Mouse (Mus musculus) neural tube, embryonic 14.5 days (tissue): ENCODE measurements at regions not wholly inside any gene's neighbourhood (a gene's known extent, or its start where the extent isn't known, plus 50 kb on each side); places are given as distances from the start of the nearest gene placed in this dataset.
A peak's percentile ranks its signal among the peaks of the same experiment; 100 is the strongest.

Experiments used
- ATAC-seq: fragments of 200-750 bp; cut with Nextera tagmentation; 2 replicates; pipeline ENCODE4 v1.8.0; 2017; ENCODE audit warnings: low read depth, mild to moderate bottlenecking, moderate TSS enrichment, moderate library complexity
- H3K27ac ChIP-seq: fragments of 300-500 bp; sonication (generic); 2 replicates; pipeline ENCODE4 v1.5.1; 2014; ENCODE audit warnings: low read depth, mild to moderate bottlenecking, control low read depth, low read length, moderate library complexity, mixed read lengths
- H3K27me3 ChIP-seq: fragments of 300-500 bp; sonication (generic); 2 replicates; pipeline ENCODE4 v1.6.1; 2014; ENCODE audit warnings: low read length; ENCODE audit not compliant: control insufficient read depth, insufficient read depth
- H3K36me3 ChIP-seq: fragments of 300-500 bp; sonication (generic); 2 replicates; pipeline ENCODE4 v1.6.1; 2014; ENCODE audit warnings: low read length, mixed read lengths; ENCODE audit not compliant: control insufficient read depth, insufficient read depth
- H3K4me1 ChIP-seq: fragments of 300-500 bp; sonication (generic); 2 replicates; pipeline ENCODE4 v1.6.1; 2014; ENCODE audit warnings: low read length; ENCODE audit not compliant: control insufficient read depth, insufficient read depth
- H3K4me2 ChIP-seq: fragments of 300-500 bp; sonication (generic); 2 replicates; pipeline ENCODE4 v1.6.1; 2014; ENCODE audit warnings: mild to moderate bottlenecking, low read depth, low read length, control low read depth
- H3K4me3 ChIP-seq: fragments of 300-500 bp; sonication (generic); 2 replicates; pipeline ENCODE4 v1.5.1; 2014; ENCODE audit warnings: low read depth, low read length, control low read depth, mixed read lengths
- H3K9ac ChIP-seq: fragments of 300-500 bp; sonication (generic); replicated peaks from 2 replicates; pipeline ENCODE4 v1.6.1; 2014; ENCODE audit warnings: low read depth, mild to moderate bottlenecking, control low read depth, low read length, mixed read lengths
- H3K9me3 ChIP-seq: fragments of 300-500 bp; sonication (generic); 2 replicates; pipeline ENCODE4 v1.6.1; 2016; ENCODE audit warnings: low read length; ENCODE audit not compliant: control insufficient read depth
- WGBS: fragments of 180-500 bp; shearing (Covaris S2); extraction: QIAGEN DNeasy Blood & Tissue Kit; methylation state at CpG from one replicate; pipeline ENCODE4 v1.1.7; 2014; 5-methylcytosine and 5-hydroxymethylcytosine counted together

- ATAC-seq, result peak; percentile 58; the same call in 1 of the 2 replicates
- Histone ChIP-seq H3K36me3 (no peaks in the 10 kb centered on the region), H3K9ac (no peak overlapping the region), H3K4me3 (no peak overlapping the region), H3K27ac (no peak overlapping the region), H3K9me3 (no peaks in the 10 kb centered on the region), H3K27me3 (no peaks in the 10 kb centered on the region), H3K4me1 (peaks cover 5% of the 10 kb centered on the region; the same call in 1 of the 2 replicates), H3K4me2 (no peak overlapping the region; the same call in 1 of the 2 replicates)
- 43% methylated on average over 8 of the region's 8 CpGs for WGBS
These were observed 278.9 kb upstream of the Pou3f3 start for GRCm38 (mm10) chr1:42416539-42417218.

GRCm38 (mm10) chr1:42417815-42418214, 277.8 kb upstream of the Pou3f3 start:
- no peak for ATAC-seq
- Histone ChIP-seq H3K4me2 (no peak overlapping the region), H3K4me1 (peaks cover 5% of the 10 kb centered on the region; the same call in 1 of the 2 replicates), H3K9ac (no peak overlapping the region), H3K36me3 (no peaks in the 10 kb centered on the region), H3K4me3 (no peak overlapping the region), H3K27ac (no peak overlapping the region), H3K9me3 (no peaks in the 10 kb centered on the region), H3K27me3 (no peaks in the 10 kb centered on the region)
- 70% methylated on average over 4 of the region's 4 CpGs for WGBS

- H3K4me1 ChIP-seq, result peaks cover 5% of the 10 kb centered on the region; the same call in 1 of the 2 replicates
- no peak overlapping the region for H3K4me2 ChIP-seq
- ATAC-seq, result no peak
- no peaks in the 10 kb centered on the region for H3K27me3 ChIP-seq
- H3K36me3 ChIP-seq, result no peaks in the 10 kb centered on the region
- no peak overlapping the region for H3K27ac ChIP-seq
- no peaks in the 10 kb centered on the region for H3K9me3 ChIP-seq
- H3K4me3 ChIP-seq, result no peak overlapping the region
- no peak overlapping the region for H3K9ac ChIP-seq
- WGBS, result 69% methylated on average over 1 of the region's 1 CpGs
These were observed 277.3 kb upstream of the Pou3f3 start for GRCm38 (mm10) chr1:42418233-42418632.

GRCm38 (mm10) chr1:42436366-42436998, 259.1 kb upstream of the Pou3f3 start:
- H3K36me3 ChIP-seq, result no peaks in the 10 kb centered on the region
- H3K4me3 ChIP-seq, result no peak overlapping the region
- H3K4me1 ChIP-seq, result no peaks in the 10 kb centered on the region
- no peaks in the 10 kb centered on the region for H3K9me3 ChIP-seq
- H3K27ac ChIP-seq, result no peak overlapping the region
- no peak for ATAC-seq
- no peaks in the 10 kb centered on the region for H3K27me3 ChIP-seq
- WGBS, result 61% methylated on average over 8 of the region's 8 CpGs
- H3K4me2 ChIP-seq, result no peak overlapping the region
- H3K9ac ChIP-seq, result no peak overlapping the region

- Histone ChIP-seq H3K4me2 (no peak overlapping the region), H3K9me3 (no peaks in the 10 kb centered on the region), H3K4me3 (no peak overlapping the region), H3K27ac (no peak overlapping the region), H3K9ac (no peak overlapping the region), H3K4me1 (peaks cover 14% of the 10 kb centered on the region; the same call in 1 of the 2 replicates), H3K27me3 (no peaks in the 10 kb centered on the region), H3K36me3 (no peaks in the 10 kb centered on the region)
- 86% methylated on average over 3 of the region's 3 CpGs for WGBS
- no peak for ATAC-seq
These were observed 227.2 kb upstream of the Pou3f3 start for GRCm38 (mm10) chr1:42468365-42468764.

GRCm38 (mm10) chr1:42471846-42472494, 223.6 kb upstream of the Pou3f3 start:
- H3K27ac ChIP-seq, result peak overlapping the region; percentile 6; the same call in 1 of the 2 replicates
- WGBS, result 48% methylated on average over 10 of the region's 10 CpGs
- H3K9me3 ChIP-seq, result no peaks in the 10 kb centered on the region
- no peak overlapping the region for H3K4me3 ChIP-seq
- peak; percentile 73; the same call in 1 of the 2 replicates for ATAC-seq
- H3K4me2 ChIP-seq, result peak overlapping the region; percentile 38
- no peaks in the 10 kb centered on the region for H3K36me3 ChIP-seq
- no peaks in the 10 kb centered on the region for H3K27me3 ChIP-seq
- H3K9ac ChIP-seq, result no peak overlapping the region
- peaks cover 14% of the 10 kb centered on the region; the same call in 1 of the 2 replicates for H3K4me1 ChIP-seq

- H3K9me3 ChIP-seq, result no peaks in the 10 kb centered on the region
- H3K9ac ChIP-seq, result no peak overlapping the region
- no peak overlapping the region for H3K4me3 ChIP-seq
- WGBS, result 10% methylated on average over 13 of the region's 13 CpGs
- peaks cover 14% of the 10 kb centered on the region; the same call in 1 of the 2 replicates for H3K4me1 ChIP-seq
- peak overlapping the region; percentile 38 for H3K4me2 ChIP-seq
- H3K36me3 ChIP-seq, result no peaks in the 10 kb centered on the region
- H3K27me3 ChIP-seq, result no peaks in the 10 kb centered on the region
- peak; percentile 90 for ATAC-seq
- H3K27ac ChIP-seq, result peak overlapping the region; percentile 57
These were observed 222.9 kb upstream of the Pou3f3 start for GRCm38 (mm10) chr1:42472495-42473230.

GRCm38 (mm10) chr1:42474197-42474596, 221.4 kb upstream of the Pou3f3 start:
- Histone ChIP-seq H3K36me3 (no peaks in the 10 kb centered on the region), H3K27ac (no peak overlapping the region), H3K4me3 (no peak overlapping the region), H3K27me3 (no peaks in the 10 kb centered on the region), H3K4me1 (peaks cover 14% of the 10 kb centered on the region; the same call in 1 of the 2 replicates), H3K9ac (no peak overlapping the region), H3K4me2 (no peak overlapping the region), H3K9me3 (no peaks in the 10 kb centered on the region)
- WGBS, result 54% methylated on average over 8 of the region's 8 CpGs
- ATAC-seq, result no peak
